Mouse (Mus musculus) cortical plate, adult 2 months (tissue): ENCODE results near the gene Sdad1.

Experiments used
- CTCF ChIP-seq: fragments of 200-500 bp; IDR thresholded peaks from 2 replicates; pipeline ENCODE4 v1.5.1; 2011; ENCODE audit warnings: mild to moderate bottlenecking, control low read depth, low read length; ENCODE audit not compliant: insufficient read depth; ENCODE audit errors: extremely low read depth
- POLR2A ChIP-seq: fragments of 200-500 bp; IDR thresholded peaks from 2 replicates; pipeline ENCODE4 v1.6.1; 2011; ENCODE audit warnings: mild to moderate bottlenecking, low read length, control low read depth; ENCODE audit not compliant: insufficient read depth; ENCODE audit errors: extremely low read depth

DNA sequence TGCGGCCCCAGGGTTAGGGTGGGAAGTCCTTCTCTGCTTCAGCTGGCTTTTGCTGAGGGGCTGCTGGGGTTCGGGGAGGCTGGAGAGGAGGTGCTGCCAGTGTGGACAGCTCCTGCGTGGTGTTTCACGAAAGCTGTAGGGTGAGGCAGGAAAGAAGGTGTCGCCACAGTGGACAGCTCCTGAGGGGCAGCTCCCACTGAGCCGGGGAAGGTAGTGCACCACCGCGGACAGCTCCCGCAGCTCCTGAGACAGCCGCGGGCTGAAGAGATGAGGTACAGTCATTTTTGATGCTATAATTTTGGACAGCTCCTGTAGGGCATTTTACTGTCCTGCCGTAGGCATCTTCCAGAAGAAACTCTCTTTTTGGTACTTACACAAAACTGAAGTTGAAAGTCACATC is 47.8 kb upstream of the Sdad1 start:
- TF ChIP-seq CTCF (no peak), POLR2A (no peak)
